Mouse (Mus musculus): ENCODE data around the gene AC170998.1. TPM values are rescaled to one million over a fixed set of nuclear protein-coding genes. Genes with fewer than 3 reads are reported as not detected.
A peak's percentile ranks its signal among the peaks of the same experiment; 100 is the strongest.
"Not testable (repeated sequence)": the region's sequence is repeated elsewhere in the genome, so short reads cannot be mapped to it uniquely, and the experiment has no call there.

AC170998.1 gene
- polyA plus RNA-seq, 1 experiment = 2.7 TPM

GRCm38 (mm10) chr17:28709552-28710290, 16.2 kb upstream of the AC170998.1 start:
- Histone ChIP-seq H3K27ac (ENCODE audit: control insufficient read depth, insufficient read depth, low read depth, low read length, poor library complexity) (peak overlapping the region; percentile 2), H3K4me1 (ENCODE audit: control insufficient read depth, insufficient read depth, low read length) (peaks cover 5% of the 10 kb centered on the region; the same call in 1 of the 2 replicates), H3K4me3 (replicated peaks; ENCODE audit: control insufficient read depth, low read depth, low read length) (no peak overlapping the region)
- TF ChIP-seq POLR2A (IDR thresholded peaks at IDR 0.05; ENCODE audit: borderline replicate concordance, control insufficient read depth, low read depth, low read length) (no peak), CTCF (IDR thresholded peaks at IDR 0.05; ENCODE audit: control insufficient read depth, insufficient read depth, low read length) (no peak)
- WGBS = 41% methylated on average over 8 of the region's 8 CpGs

- Histone ChIP-seq H3K4me3 (replicated peaks; ENCODE audit: control insufficient read depth, low read depth, low read length) (no peak overlapping the region), H3K4me1 (ENCODE audit: control insufficient read depth, insufficient read depth, low read length) (peaks cover 6% of the 10 kb centered on the region; the same call in 1 of the 2 replicates), H3K27ac (ENCODE audit: control insufficient read depth, insufficient read depth, low read depth, low read length, poor library complexity) (no peak overlapping the region)
- no peak for TF ChIP-seq POLR2A (IDR thresholded peaks at IDR 0.05; ENCODE audit: borderline replicate concordance, control insufficient read depth, low read depth, low read length)
- TF ChIP-seq CTCF (IDR thresholded peaks at IDR 0.05; ENCODE audit: control insufficient read depth, insufficient read depth, low read length) = no peak
- WGBS = 76% methylated on average over 8 of the region's 8 CpGs
Measured at GRCm38 (mm10) chr17:28710291-28710688, 15.6 kb upstream of the AC170998.1 start.

GRCm38 (mm10) chr17:28711237-28711636, 14.6 kb upstream of the AC170998.1 start:
- peaks cover 6% of the 10 kb centered on the region; the same call in 1 of the 2 replicates for H3K4me1 ChIP-seq (ENCODE audit: control insufficient read depth, insufficient read depth, low read length)
- 94% methylated on average over 6 of the region's 6 CpGs for WGBS

GRCm38 (mm10) chr17:28712305-28712704, 13.6 kb upstream of the AC170998.1 start:
- H3K4me1 ChIP-seq (ENCODE audit: control insufficient read depth, insufficient read depth, low read length) = peaks cover 6% of the 10 kb centered on the region; the same call in 1 of the 2 replicates
- WGBS = 75% methylated on average over 6 of the region's 6 CpGs

More at GRCm38 (mm10) chr17:28711237-28711636, 14.6 kb upstream of the AC170998.1 start:
- no peak for TF ChIP-seq CTCF (IDR thresholded peaks at IDR 0.05; ENCODE audit: control insufficient read depth, insufficient read depth, low read length)
- TF ChIP-seq POLR2A (IDR thresholded peaks at IDR 0.05; ENCODE audit: borderline replicate concordance, control insufficient read depth, low read depth, low read length) = no peak
- Histone ChIP-seq H3K27ac (ENCODE audit: control insufficient read depth, insufficient read depth, low read depth, low read length, poor library complexity) (no peak overlapping the region), H3K4me3 (replicated peaks; ENCODE audit: control insufficient read depth, low read depth, low read length) (no peak overlapping the region)

GRCm38 (mm10) chr17:28714006-28714405, 11.9 kb upstream of the AC170998.1 start:
- 94% methylated on average over 3 of the region's 3 CpGs for WGBS
- TF ChIP-seq POLR2A (IDR thresholded peaks at IDR 0.05; ENCODE audit: borderline replicate concordance, control insufficient read depth, low read depth, low read length) = no peak
- TF ChIP-seq CTCF (IDR thresholded peaks at IDR 0.05; ENCODE audit: control insufficient read depth, insufficient read depth, low read length) = no peak
- Histone ChIP-seq H3K4me3 (replicated peaks; ENCODE audit: control insufficient read depth, low read depth, low read length) (no peak overlapping the region), H3K4me1 (ENCODE audit: control insufficient read depth, insufficient read depth, low read length) (peaks cover 6% of the 10 kb centered on the region; the same call in 1 of the 2 replicates), H3K27ac (ENCODE audit: control insufficient read depth, insufficient read depth, low read depth, low read length, poor library complexity) (no peak overlapping the region)

More at GRCm38 (mm10) chr17:28712305-28712704, 13.6 kb upstream of the AC170998.1 start:
- H3K27ac ChIP-seq (ENCODE audit: control insufficient read depth, insufficient read depth, low read depth, low read length, poor library complexity) = no peak overlapping the region
- TF ChIP-seq POLR2A (IDR thresholded peaks at IDR 0.05; ENCODE audit: borderline replicate concordance, control insufficient read depth, low read depth, low read length) (no peak), CTCF (IDR thresholded peaks at IDR 0.05; ENCODE audit: control insufficient read depth, insufficient read depth, low read length) (no peak)
- no peak overlapping the region for H3K4me3 ChIP-seq (replicated peaks; ENCODE audit: control insufficient read depth, low read depth, low read length)

GRCm38 (mm10) chr17:28715832-28716548, 9.9 kb upstream of the AC170998.1 start:
- Histone ChIP-seq H3K4me3 (replicated peaks; ENCODE audit: control insufficient read depth, low read depth, low read length) (no peak overlapping the region), H3K27ac (ENCODE audit: control insufficient read depth, insufficient read depth, low read depth, low read length, poor library complexity) (no peak overlapping the region; the same call in 1 of the 2 replicates), H3K4me1 (ENCODE audit: control insufficient read depth, insufficient read depth, low read length) (peaks cover 3% of the 10 kb centered on the region; the same call in 1 of the 2 replicates)
- WGBS = 58% methylated on average over 7 of the region's 7 CpGs
- TF ChIP-seq CTCF (IDR thresholded peaks at IDR 0.05; ENCODE audit: control insufficient read depth, insufficient read depth, low read length) (no peak), POLR2A (IDR thresholded peaks at IDR 0.05; ENCODE audit: borderline replicate concordance, control insufficient read depth, low read depth, low read length) (no peak)

GRCm38 (mm10) chr17:28717535-28717934, 8.3 kb upstream of the AC170998.1 start:
- H3K4me1 ChIP-seq (ENCODE audit: control insufficient read depth, insufficient read depth, low read length) = peaks cover 1% of the 10 kb centered on the region; the same call in 1 of the 2 replicates
- 88% methylated on average over 3 of the region's 3 CpGs for WGBS
- no peak for TF ChIP-seq POLR2A (IDR thresholded peaks at IDR 0.05; ENCODE audit: borderline replicate concordance, control insufficient read depth, low read depth, low read length)
- TF ChIP-seq CTCF (IDR thresholded peaks at IDR 0.05; ENCODE audit: control insufficient read depth, insufficient read depth, low read length) = no peak
- H3K4me3 ChIP-seq (replicated peaks; ENCODE audit: control insufficient read depth, low read depth, low read length) = no peak overlapping the region
- H3K27ac ChIP-seq (ENCODE audit: control insufficient read depth, insufficient read depth, low read depth, low read length, poor library complexity) = no peak overlapping the region

GRCm38 (mm10) chr17:28727511-28727910, 1.6 kb downstream of the AC170998.1 start:
- not testable (repeated sequence) for H3K4me3 ChIP-seq (replicated peaks; ENCODE audit: control insufficient read depth, low read depth, low read length); H3K4me1 ChIP-seq (ENCODE audit: control insufficient read depth, insufficient read depth, low read length); H3K27ac ChIP-seq (ENCODE audit: control insufficient read depth, insufficient read depth, low read depth, low read length, poor library complexity)
- WGBS = 92% methylated on average over 11 of the region's 11 CpGs

All from bone marrow, adult 2 months (tissue).